Mouse (Mus musculus) left cerebral cortex, postnatal 4 days (tissue): ENCODE measurements around the gene Lrp2bp. TPM values are rescaled to one million over a fixed set of nuclear protein-coding genes. Genes with fewer than 3 reads are reported as not detected.

Experiments used
- DNase-seq: peaks from one replicate; pipeline ENCODE4 v3.0.0-alpha.2; 2022
- intact Hi-C: fragments of 180-260 bp; cut with DNase I; formaldehyde crosslinking; loops from one replicate; pipeline ENCODE4 v1.15.1; 2025
- total RNA-seq, 2 experiments: library from RNA; stranded (reverse); gene quantifications; 2 replicates each; pipeline ENCODE4 v1.2.3; 2021

Gene Lrp2bp
- total RNA-seq, 2 experiments from 2014 or later: 0.32 to 0.62 TPM

- DNase-seq: no peak
- intact Hi-C loops: no loop called here
Measured at GRCm38 (mm10) chr8:46022758-46023157, 23.7 kb downstream of the Lrp2bp start.

GRCm38 (mm10) chr8:46024392-46024791 is 25.3 kb downstream of the Lrp2bp start:
- no peak for DNase-seq
- intact Hi-C loops: no loop called here

- intact Hi-C loops: no loop called here
- DNase-seq: no peak
Measured at GRCm38 (mm10) chr8:46036217-46036616, 37.1 kb downstream of the Lrp2bp start.

GRCm38 (mm10) chr8:46039666-46040065 is 40.6 kb downstream of the Lrp2bp start:
- intact Hi-C loops: no loop called here
- DNase-seq: no peak

GRCm38 (mm10) chr8:46040260-46040659 is 41.2 kb downstream of the Lrp2bp start:
- DNase-seq: no peak
- intact Hi-C loops: no loop called here

- intact Hi-C loops: no loop called here
- DNase-seq: no peak
Measured at GRCm38 (mm10) chr8:46072798-46073197, 73.7 kb downstream of the Lrp2bp start.

GRCm38 (mm10) chr8:46073540-46074140 is 74.5 kb downstream of the Lrp2bp start:
- intact Hi-C loops: no loop called here
- DNase-seq: no peak

GRCm38 (mm10) chr8:46075223-46075622 is 76.1 kb downstream of the Lrp2bp start:
- intact Hi-C loops: no loop called here
- no peak for DNase-seq

GRCm38 (mm10) chr8:46078866-46079265 is 79.8 kb downstream of the Lrp2bp start:
- no peak for DNase-seq

More at GRCm38 (mm10) chr8:46078866-46079265, 79.8 kb downstream of the Lrp2bp start:
- intact Hi-C loops: no loop called here

Other genes starting within 250 kb of the Lrp2bp start
- 1 to 10 TPM in 1 of 2 experiments, under 1 TPM in 1; 0.26 to 1.0 TPM for gene Pdlim3, start 113.8 kb upstream of the Lrp2bp start, total RNA-seq
- 1 to 10 TPM; 1.1 to 1.2 TPM for gene Ccdc110, start 64.7 kb upstream of the Lrp2bp start, total RNA-seq
- gene 1700029J07Rik, start 24.1 kb upstream of the Lrp2bp start, total RNA-seq: 1 to 10 TPM; 3.1 to 3.6 TPM
- 10 to 100 TPM; 38.8 to 44.1 TPM for gene Ufsp2, start 23.8 kb upstream of the Lrp2bp start, total RNA-seq
- gene Ankrd37, start 6.4 kb downstream of the Lrp2bp start, total RNA-seq: 1 to 10 TPM; 5.0 to 8.0 TPM
- 10 to 100 TPM; 17.5 to 20.8 TPM for gene Cfap97, start 152.5 kb downstream of the Lrp2bp start, total RNA-seq
- 10 to 100 TPM; 33.8 to 36.2 TPM for gene Snx25, start 152.9 kb downstream of the Lrp2bp start, total RNA-seq
- 100 to 1,000 TPM; 513 to 540 TPM for gene Slc25a4, start 212.0 kb downstream of the Lrp2bp start, total RNA-seq